Mouse (Mus musculus) thymus, postnatal 14 days (tissue): ENCODE measurements around the gene Rab11fip5.
A peak's percentile ranks its signal among the peaks of the same experiment; 100 is the strongest.

Experiments used
- DNase-seq: peaks from one replicate; pipeline ENCODE4 v3.0.0; 2021

Rab11fip5 gene

GRCm38 (mm10) chr6:85343027-85343426 lies 31.4 kb downstream of the Rab11fip5 start:
- DNase-seq = no peak

GRCm38 (mm10) chr6:85341814-85342501 lies 32.5 kb downstream of the Rab11fip5 start:
- DNase-seq = no peak

- no peak for DNase-seq
These were observed 34.2 kb downstream of the Rab11fip5 start for GRCm38 (mm10) chr6:85340184-85340583.

- peak; percentile 68 for DNase-seq
These were observed 35.0 kb downstream of the Rab11fip5 start for GRCm38 (mm10) chr6:85339273-85339901.

- DNase-seq = no peak
These were observed 37.5 kb downstream of the Rab11fip5 start for GRCm38 (mm10) chr6:85336944-85337343.

- no peak for DNase-seq
These were observed 39.1 kb downstream of the Rab11fip5 start for GRCm38 (mm10) chr6:85335352-85335751.

GRCm38 (mm10) chr6:85334851-85335250 lies 39.6 kb downstream of the Rab11fip5 start:
- DNase-seq = no peak

GRCm38 (mm10) chr6:85334251-85334650 lies 40.2 kb downstream of the Rab11fip5 start:
- no peak for DNase-seq

- peak; percentile 42 for DNase-seq
These were observed 40.7 kb downstream of the Rab11fip5 start for GRCm38 (mm10) chr6:85333732-85334131.

GRCm38 (mm10) chr6:85333000-85333669 lies 41.3 kb downstream of the Rab11fip5 start, which contains the start of gene Sfxn5:
Gene Sfxn5, minus strand, starts transcription at chr6:85333422.
- DNase-seq = peak; percentile 96

- DNase-seq = no peak
These were observed 42.0 kb downstream of the Rab11fip5 start for GRCm38 (mm10) chr6:85332351-85332999.

- no peak for DNase-seq
These were observed 42.7 kb downstream of the Rab11fip5 start for GRCm38 (mm10) chr6:85331736-85332135.

- no peak for DNase-seq
These were observed 43.2 kb downstream of the Rab11fip5 start for GRCm38 (mm10) chr6:85331221-85331735.

GRCm38 (mm10) chr6:85329666-85330185 lies 44.7 kb downstream of the Rab11fip5 start:
- DNase-seq = no peak

- no peak for DNase-seq
These were observed 47.9 kb downstream of the Rab11fip5 start for GRCm38 (mm10) chr6:85326564-85326963.

- DNase-seq = no peak
These were observed 49.3 kb downstream of the Rab11fip5 start for GRCm38 (mm10) chr6:85325109-85325508.

GRCm38 (mm10) chr6:85320445-85320866 lies 54.0 kb downstream of the Rab11fip5 start:
- no peak for DNase-seq

GRCm38 (mm10) chr6:85316211-85316610 lies 58.2 kb downstream of the Rab11fip5 start:
- DNase-seq = no peak

- no peak for DNase-seq
These were observed 60.2 kb downstream of the Rab11fip5 start for GRCm38 (mm10) chr6:85314064-85314798.

GRCm38 (mm10) chr6:85307894-85308293 lies 66.5 kb downstream of the Rab11fip5 start:
- no peak for DNase-seq

- DNase-seq = no peak
These were observed 68.1 kb downstream of the Rab11fip5 start for GRCm38 (mm10) chr6:85306375-85306774.

- DNase-seq = no peak
These were observed 68.6 kb downstream of the Rab11fip5 start for GRCm38 (mm10) chr6:85305826-85306225.
